Mouse (Mus musculus) thymus, adult 18-20 months (tissue): ENCODE results near the gene Olfr543.

ENCODE experiments used
- DNase-seq, 2 experiments: peaks; one replicate each; pipeline ENCODE4 v3.0.0; 2022; ENCODE audit warnings: mixed read lengths in 2 of 2

The Olfr543 gene

DNA sequence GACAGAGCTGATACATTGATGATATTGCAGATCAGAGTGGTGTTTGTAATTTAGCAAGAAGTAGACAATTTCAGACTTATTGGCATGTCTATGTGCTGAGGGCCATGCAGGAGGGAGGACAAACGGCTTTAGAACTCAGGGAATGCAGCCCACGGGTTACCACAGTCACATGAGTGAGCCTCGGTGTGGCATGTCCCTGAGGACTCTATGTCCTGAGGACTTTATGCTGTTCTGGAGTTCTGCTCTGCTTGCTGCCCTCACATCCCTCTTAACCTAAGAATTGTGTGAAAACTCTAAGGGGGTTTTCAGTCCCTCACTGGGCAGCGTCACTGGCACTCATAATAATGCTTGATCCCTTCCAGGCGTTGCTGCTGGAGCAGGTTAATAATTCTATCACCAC lies 8.8 kb downstream of the Olfr543 start:
- no peak for DNase-seq

DNA sequence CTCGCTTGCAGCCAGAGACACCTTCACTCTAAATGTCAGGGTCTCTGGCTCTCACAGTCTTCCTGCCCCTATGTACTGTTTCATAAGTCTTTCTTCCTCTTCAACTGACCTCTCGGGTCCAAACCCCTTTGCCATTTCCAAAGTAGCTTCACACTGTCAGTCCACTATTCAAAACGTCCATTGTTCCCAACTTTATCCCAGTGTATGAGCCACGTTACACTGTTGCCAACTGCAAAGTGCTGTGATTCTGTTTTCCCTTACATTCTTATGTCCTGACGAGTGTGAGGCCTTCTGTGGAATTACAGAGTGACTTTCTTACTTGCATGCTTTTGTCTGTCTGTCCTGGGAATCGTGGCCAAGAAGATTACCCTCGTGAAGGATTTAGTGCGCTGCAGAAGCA lies 13.9 kb downstream of the Olfr543 start:
- no peak for DNase-seq

DNA sequence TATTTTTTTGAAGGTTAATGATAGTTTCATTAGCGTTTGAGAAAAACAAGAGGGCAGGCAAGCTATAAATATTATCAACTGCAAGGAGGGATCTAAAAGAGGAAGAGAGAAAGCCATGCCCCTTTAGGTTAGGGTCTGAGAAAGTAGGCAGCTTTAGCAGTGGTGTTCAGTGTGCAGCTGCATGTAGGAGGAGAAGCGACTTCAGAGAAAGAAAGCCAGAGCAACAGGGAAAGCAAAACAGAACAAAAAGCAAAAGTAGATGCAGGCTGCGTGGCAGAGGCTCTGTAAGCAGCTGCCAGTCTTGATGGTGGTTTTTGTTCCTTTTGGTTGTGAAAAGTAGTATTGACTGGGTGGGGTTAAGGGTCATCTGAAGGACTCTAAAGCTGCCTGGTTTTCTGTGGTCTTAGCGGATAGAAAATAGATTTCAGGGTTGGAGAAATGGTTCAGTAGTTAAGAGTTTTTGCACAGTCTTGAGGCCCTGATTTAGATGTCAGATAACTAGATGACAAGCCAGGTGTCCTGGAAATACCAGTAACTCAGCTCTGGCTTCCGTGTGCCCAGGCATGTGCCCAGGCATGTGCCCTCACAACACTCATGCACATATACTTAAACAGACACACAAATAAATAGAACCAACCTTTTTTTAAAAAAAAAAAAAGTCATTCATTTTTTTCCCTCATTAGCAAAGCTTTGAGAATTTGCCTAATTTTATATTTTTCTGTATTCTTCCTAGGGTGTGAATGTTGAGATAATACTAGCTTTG lies 22.7 kb downstream of the Olfr543 start:
- DNase-seq = no peak

DNA sequence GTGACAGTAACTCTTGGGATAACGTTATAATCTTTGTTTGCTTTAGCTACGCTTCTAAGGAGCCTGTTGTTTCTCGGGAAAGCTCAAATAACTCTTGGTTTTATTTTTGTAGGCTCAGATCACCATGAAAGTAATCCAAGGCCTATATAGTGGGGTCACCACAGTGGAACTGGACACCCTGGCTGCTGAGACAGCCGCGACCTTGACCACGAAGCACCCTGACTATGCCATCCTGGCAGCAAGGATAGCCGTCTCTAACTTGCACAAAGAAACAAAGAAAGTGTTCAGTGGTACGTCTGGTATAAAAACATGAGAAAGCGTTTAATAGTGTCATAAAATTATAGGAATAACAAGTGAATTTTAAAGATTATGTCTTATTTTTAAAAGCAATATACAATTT lies 35.0 kb downstream of the Olfr543 start:
- DNase-seq = no peak

DNA sequence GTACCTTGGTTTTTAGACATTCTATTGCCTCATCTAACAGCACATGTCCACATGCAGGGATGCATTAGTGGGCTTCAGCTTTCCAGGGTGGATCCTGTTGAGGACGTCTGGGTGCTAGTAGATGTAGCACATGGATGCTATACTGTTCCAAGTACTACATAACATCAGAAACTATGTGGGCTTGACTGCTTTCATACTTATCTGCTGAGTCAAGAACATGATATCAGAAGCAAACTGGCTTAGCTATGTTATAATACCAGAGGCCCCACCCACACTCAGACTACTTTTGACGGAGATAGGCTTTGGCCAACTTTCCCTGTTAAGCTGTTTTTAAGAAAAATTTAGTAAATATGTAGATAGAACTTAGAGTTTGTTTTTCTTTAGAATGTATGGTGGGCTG lies 37.2 kb downstream of the Olfr543 start:
- no peak for DNase-seq

DNA sequence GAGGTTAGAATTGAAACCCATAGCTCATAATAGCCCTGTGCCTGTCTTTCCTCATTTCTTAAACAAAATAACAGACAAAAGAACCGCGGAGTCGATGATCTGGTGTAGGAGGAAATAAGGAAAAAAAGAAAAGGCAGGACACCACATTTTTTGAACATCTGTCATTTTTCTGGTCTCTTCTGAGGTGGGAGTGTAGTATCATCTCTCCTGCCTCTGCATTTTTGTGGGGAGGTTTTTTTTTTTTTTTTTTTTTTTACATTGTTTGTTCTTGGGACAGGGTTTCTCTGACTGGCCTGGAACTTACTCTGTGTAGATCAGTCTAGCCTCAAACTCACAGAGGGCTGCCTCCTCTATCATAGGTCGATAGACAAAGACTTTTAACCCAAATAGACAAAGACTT lies 39.0 kb downstream of the Olfr543 start:
- no peak for DNase-seq

DNA sequence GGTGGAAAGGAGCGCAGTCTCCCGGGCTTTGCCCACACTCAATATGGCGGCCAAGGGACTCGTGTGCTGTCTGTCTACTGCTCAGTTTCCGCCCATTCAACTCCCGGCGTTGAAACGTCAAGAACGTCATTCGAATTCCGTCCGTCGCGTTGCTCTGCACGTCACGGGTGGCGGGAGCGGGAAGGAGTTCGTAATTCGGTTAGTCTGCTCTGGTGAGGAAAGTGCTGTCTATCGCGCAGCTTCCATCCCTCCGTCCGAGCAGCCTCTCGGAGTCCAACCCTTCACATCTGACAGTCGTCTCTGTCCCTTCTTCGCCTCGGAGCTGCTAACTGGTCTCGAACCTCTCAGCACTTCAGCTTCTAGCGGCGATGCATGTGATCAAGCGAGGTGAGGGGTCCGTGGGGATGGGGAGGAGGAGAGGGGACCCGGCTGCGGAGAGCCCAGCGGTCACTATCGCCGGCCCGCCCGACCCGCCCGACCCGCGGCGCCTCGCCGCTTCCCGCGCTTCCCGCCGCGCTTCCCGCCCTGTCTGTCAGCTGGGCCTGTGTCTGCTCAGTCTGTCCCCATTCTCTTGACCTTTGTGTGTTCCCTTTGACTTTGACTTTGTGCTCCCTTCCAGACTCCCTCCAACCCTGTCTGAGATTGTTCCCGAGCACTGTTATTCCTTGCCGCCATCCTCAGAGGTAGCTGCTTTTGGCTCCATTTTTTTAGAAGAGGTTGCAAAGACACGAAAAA lies 39.7 kb downstream of the Olfr543 start, which contains the start of gene Rrm1:
Gene Rrm1, plus strand, starts transcription at position 39 of the 735 bp plus-strand sequence.
- peak; percentile 87 to 94 for DNase-seq

DNA sequence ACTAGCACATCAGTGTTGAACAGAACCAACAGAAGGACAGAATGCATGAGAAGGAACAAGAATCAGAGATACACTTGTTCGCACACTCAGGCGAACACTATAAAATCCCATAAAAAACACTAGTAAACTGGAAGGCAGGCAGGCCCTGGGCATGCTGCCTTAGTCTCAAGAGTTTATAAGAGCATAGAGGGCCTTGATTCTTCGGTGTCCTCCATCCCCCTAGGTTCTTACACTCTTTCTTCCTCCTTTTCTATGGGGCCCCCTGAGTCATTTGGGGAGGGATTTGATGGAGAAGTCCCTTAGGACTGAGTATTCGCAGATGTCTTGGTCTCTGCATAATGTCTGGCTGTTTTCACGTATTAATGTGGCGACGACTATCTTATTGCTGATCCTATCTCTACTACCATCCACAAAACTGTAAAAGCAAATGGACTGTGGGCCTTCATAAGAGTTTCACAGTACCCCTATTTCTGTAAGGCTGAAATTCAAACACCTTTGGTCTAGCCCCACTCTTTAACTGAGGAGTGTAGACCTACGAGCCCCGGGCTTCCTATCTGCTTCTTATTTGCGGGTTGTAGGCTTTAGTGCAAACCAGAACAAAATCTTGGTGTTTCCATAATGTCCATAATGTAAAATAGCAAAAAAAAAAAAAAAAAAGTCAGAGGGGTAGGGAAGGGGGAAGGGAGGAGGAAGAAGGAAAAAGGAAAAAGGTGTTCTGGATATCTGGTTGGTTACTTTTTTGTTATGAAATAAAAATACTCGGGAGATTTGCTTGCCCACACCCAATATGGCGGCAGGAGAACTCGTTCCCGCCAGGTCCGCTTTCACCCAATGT lies 40.4 kb downstream of the Olfr543 start:
- no peak for DNase-seq

DNA sequence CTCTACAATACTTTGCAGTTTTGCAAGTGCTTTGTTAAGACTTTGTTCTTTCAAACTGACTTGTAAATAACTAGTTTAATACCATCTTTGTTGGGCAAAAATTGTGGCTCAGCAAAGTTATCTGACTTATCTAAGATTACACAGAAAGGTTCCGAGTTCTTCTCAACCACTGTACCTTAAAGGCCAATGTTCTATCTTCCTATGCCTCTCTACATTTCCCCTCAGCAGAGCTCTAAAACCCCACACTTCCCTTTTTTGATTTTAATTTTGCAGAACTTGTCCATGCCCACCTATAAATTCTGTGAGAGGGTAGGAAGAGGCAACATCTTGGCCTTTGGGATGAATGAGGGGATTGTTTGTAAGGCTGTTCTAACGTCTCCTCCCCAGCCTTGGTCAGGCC lies 47.1 kb downstream of the Olfr543 start:
- no peak for DNase-seq
